ENCODE assay signal across 8 mouse cellular contexts in the genomic region with DNA sequence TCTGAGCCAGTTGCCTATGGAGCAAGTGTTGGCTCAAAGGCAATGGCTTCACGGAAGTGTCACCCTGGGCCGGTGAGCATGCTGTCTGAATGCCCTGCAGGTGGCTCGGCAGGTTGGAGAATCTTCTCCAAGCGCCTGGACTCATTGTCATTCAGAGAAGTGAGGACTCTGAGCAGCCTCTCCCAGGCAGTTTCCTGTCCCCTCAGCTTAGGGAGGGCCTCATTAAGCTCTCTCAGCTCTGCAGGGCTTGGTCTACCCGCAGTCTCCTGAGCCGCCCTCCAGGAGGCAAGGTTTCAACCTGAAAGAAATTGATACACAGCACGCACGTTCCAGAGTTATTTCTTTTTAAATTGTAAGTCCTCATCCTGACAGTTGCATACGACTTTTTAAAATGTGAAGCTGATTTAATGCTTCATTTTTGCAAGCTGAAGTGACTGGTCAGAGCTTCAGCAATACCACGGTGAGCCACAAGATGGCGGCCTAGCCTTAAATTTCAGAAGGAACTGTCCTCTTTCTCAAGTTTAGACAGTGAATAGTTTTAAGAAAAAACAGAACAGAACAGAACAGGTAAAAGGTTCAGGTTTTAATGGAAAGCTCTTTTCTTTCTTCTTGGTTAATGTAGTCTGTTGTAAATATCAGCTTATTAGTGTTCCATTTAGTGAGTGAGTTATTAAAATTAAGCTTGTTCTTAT. TPM values are rescaled to one million over a fixed set of nuclear protein-coding genes. Genes with fewer than 3 reads are reported as not detected.
DNase-seq lines count a peak whose midpoint lies in the region; ATAC-seq lines count a peak whose summit lies in the region.

No protein-coding gene starts in this region.

- no peaks in the 10 kb centered on the region for H3K36me3 ChIP-seq in limb, embryonic 11.5 days (ENCODE audit: control insufficient read depth, insufficient read depth, low read length)

- no peaks in the 10 kb centered on the region for H3K27me3 ChIP-seq in limb, embryonic 11.5 days (ENCODE audit: control insufficient read depth, insufficient read depth, low read length)

- H3K4me2 ChIP-seq in limb, embryonic 11.5 days (ENCODE audit: low read depth, severe bottlenecking) = no peak overlapping the region

- 18% methylated on average over 11 of the region's 11 CpGs for WGBS in limb, embryonic 11.5 days

- no peak overlapping the region for H3K4me3 ChIP-seq in limb, embryonic 11.5 days (ENCODE audit: low read depth, low read length)

- peak; percentile 61; the same call in 1 of the 2 replicates for ATAC-seq in limb, embryonic 11.5 days (ENCODE audit: insufficient number of reproducible peaks, low FRiP score, low TSS enrichment, low read depth)
- peak; percentile 66; the same call in 1 of the 2 replicates for ATAC-seq in monocyte, adult 5-6 weeks (replicated peaks; ENCODE audit: insufficient number of reproducible peaks, low FRiP score, low TSS enrichment, poor library complexity, severe bottlenecking)

- no peaks in the 10 kb centered on the region for H3K9me3 ChIP-seq in limb, embryonic 11.5 days (ENCODE audit: control insufficient read depth, low read length)

- no peak overlapping the region for H3K27ac ChIP-seq in limb, embryonic 11.5 days (replicated peaks; ENCODE audit: low read depth, low read length)

- H3K9ac ChIP-seq in limb, embryonic 11.5 days (ENCODE audit: low read length) = no peak overlapping the region

- DNase-seq in 3T3-L1 (ENCODE audit: low read depth, low spot score) (peak; percentile 78), ZHBTc4 (ENCODE audit: low read depth, low spot score) (peak; percentile 74)
- DNase-seq in cerebellum, postnatal 4 days (ENCODE audit: low spot score in 2 of 2) = peak; percentile 79 to 86
- DNase-seq in frontal cortex, postnatal 36 days (ENCODE audit: low spot score in 2 of 2) = peak; percentile 83 to 92
- peak; percentile 26 to 77 for DNase-seq in kidney, adult 8-10 months
- DNase-seq in limb, embryonic 11.5 days (ENCODE audit: low spot score) = peak; percentile 88
- DNase-seq in spleen, postnatal 4 days (ENCODE audit: low spot score in 2 of 2) = peak; percentile 56 to 86

- H3K4me1 ChIP-seq in limb, embryonic 11.5 days (ENCODE audit: control insufficient read depth, insufficient read depth, low read length) = no peaks in the 10 kb centered on the region

RNA-seq across cellular contexts. Expression of a gene that starts 47.7 kb away (rescaled TPM):
- polyA plus RNA-seq in limb, embryonic 11.5 days (2014; fragmentation: Nextera tagmentation; extraction: Ambion mirVana) = 38.6 and 42.3 TPM in 2 replicates
- 11.8 to 25.0 TPM (median 22.1 TPM) in 3 replicates for total RNA-seq in monocyte, adult 5-6 weeks (2017)
